Mouse (Mus musculus): ENCODE results near the gene Tpd52l1. TPM values are rescaled to one million over a fixed set of nuclear protein-coding genes. Genes with fewer than 3 reads are reported as not detected.

Tpd52l1 gene
- total RNA-seq, 2 experiments from 2014 or later: 3.5 to 4.4 TPM

Other genes starting within 250 kb of the Tpd52l1 start
- gene Hddc2, start 132.6 kb downstream of the Tpd52l1 start, total RNA-seq (2021): 1 to 10 TPM; 7.7 to 8.1 TPM
- gene Rnf217, start 163.2 kb upstream of the Tpd52l1 start, total RNA-seq (2021): 1 to 10 TPM; 3.9 to 4.1 TPM

Measured in heart, postnatal 25 days (tissue).